Mouse (Mus musculus): ENCODE results near the gene Il1r2.

GRCm38 (mm10) chr1:40033315-40033714, 40.6 kb upstream of the Il1r2 start:
- TF ChIP-seq CTCF (conservative IDR thresholded peaks at IDR 0.05; ENCODE audit: insufficient read depth, insufficient read length, low read depth, low read length) (no peak), POLR2A (IDR thresholded peaks at IDR 0.05; ENCODE audit: low read depth, low read length) (no peak)
